Mouse (Mus musculus) neutrophil, adult 5-6 weeks (primary cell): Measurements from ENCODE around the gene Bcor. TPM values are rescaled to one million over a fixed set of nuclear protein-coding genes. Genes with fewer than 3 reads are reported as not detected.

Source experiments
- ATAC-seq: fragments of 151-379, 151-347 bp; 2 replicates; pipeline ENCODE4 v1.8.0; 2017; ENCODE audit warnings: mild to moderate bottlenecking, moderate TSS enrichment; ENCODE audit not compliant: insufficient number of reproducible peaks, poor library complexity, low FRiP score, severe bottlenecking; ENCODE audit errors: extremely low read depth
- total RNA-seq: library from RNA; stranded (forward); fragments of 200-1000 nt; gene quantifications from 2 replicates; pipeline ENCODE4 v1.2.3, GENCODE M21; 2017

Gene Bcor
- total RNA-seq, 1 experiment from 2014 or later = 53.0 TPM

- peak; percentile 54; the same call in 1 of the 2 replicates for ATAC-seq
Measured at GRCm38 (mm10) chrX:11998934-11999336, 161.2 kb downstream of the Bcor start.

GRCm38 (mm10) chrX:11996891-11997290 lies 163.3 kb downstream of the Bcor start:
- ATAC-seq = no peak

- no peak for ATAC-seq
Measured at GRCm38 (mm10) chrX:11996489-11996888, 163.7 kb downstream of the Bcor start.

GRCm38 (mm10) chrX:11993641-11994419 lies 166.3 kb downstream of the Bcor start:
- ATAC-seq = no peak

GRCm38 (mm10) chrX:11989471-11989870 lies 170.7 kb downstream of the Bcor start:
- ATAC-seq = no peak

- no peak for ATAC-seq
Measured at GRCm38 (mm10) chrX:11988191-11988896, 171.8 kb downstream of the Bcor start.

DNA sequence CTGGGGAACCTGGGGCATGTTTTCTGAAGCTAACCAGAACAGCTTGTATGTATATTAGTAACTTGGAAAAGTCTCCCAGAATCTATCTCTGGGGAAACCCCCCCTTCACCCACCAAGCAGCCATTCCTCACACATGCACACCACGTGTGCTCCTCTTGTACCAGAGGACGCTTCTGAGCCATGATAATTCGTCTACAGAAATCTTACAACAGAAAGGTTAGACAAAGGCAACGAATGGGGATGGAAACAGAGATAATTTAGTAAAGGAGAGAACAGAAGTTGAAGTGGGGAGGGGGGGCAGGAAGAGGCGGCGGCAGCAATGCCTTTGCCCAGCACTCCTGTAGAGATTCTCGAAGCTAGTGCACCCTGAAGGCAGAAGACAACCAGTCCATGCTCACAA lies 172.6 kb downstream of the Bcor start:
- ATAC-seq = no peak
